Mouse (Mus musculus) liver, embryonic 14.5 days (tissue): ENCODE data around the gene Glmp. TPM values are rescaled to one million over a fixed set of nuclear protein-coding genes. Genes with fewer than 3 reads are reported as not detected.
"Not testable (repeated sequence)": the region's sequence is repeated elsewhere in the genome, so short reads cannot be mapped to it uniquely, and the experiment has no call there.

ENCODE experiments used
- ATAC-seq: fragments of 200-750 bp; cut with Nextera tagmentation; 2 replicates; pipeline ENCODE4 v1.8.0; 2017; ENCODE audit warnings: moderate number of reproducible peaks, mild to moderate bottlenecking, moderate library complexity; ENCODE audit not compliant: insufficient read depth
- DNase-seq, 3 experiments: peaks; one replicate each; pipeline ENCODE4 v3.0.0-alpha.2; 2012 to 2013; ENCODE audit warnings: low read depth in 3 of 3, low spot score in 3 of 3
- H3K27ac ChIP-seq: fragments of 300-500 bp; sonication (generic); 2 replicates; pipeline ENCODE4 v1.5.1; 2014; ENCODE audit warnings: moderate library complexity, mild to moderate bottlenecking, control low read depth, inconsistent platforms
- H3K27me3 ChIP-seq: fragments of 300-500 bp; sonication (generic); 2 replicates; pipeline ENCODE4 v1.6.1; 2014; ENCODE audit warnings: mild to moderate bottlenecking, low read length, moderate library complexity; ENCODE audit not compliant: control insufficient read depth, insufficient read depth
- H3K36me3 ChIP-seq: fragments of 300-500 bp; sonication (generic); replicated peaks from 2 replicates; pipeline ENCODE4 v1.6.1; 2014; ENCODE audit warnings: low read depth; ENCODE audit not compliant: control insufficient read depth, insufficient read depth
- H3K4me1 ChIP-seq, 2 experiments: fragments of 200-500 bp in 1 of 2; fragments of 300-500 bp in 1 of 2; sonication (generic) in 1 of 2; replicated peaks; 2 replicates each; pipeline ENCODE4 v1.6.1; 2012 to 2014; ENCODE audit warnings: antibody characterized with exemption in 1 of 2, inconsistent platforms in 1 of 2, low read length in 1 of 2; ENCODE audit not compliant: control insufficient read depth in 2 of 2, insufficient read depth in 2 of 2
- H3K4me2 ChIP-seq: fragments of 300-500 bp; sonication (generic); 2 replicates; pipeline ENCODE4 v1.6.1; 2014; ENCODE audit warnings: low read depth, mild to moderate bottlenecking, control low read depth, moderate library complexity
- H3K4me3 ChIP-seq, 2 experiments: fragments of 200-500 bp in 1 of 2; fragments of 300-500 bp in 1 of 2; sonication (generic) in 1 of 2; 2 replicates each; pipeline ENCODE4 v1.5.1; 2012 to 2014; ENCODE audit warnings: low read depth in 2 of 2, low read length in 2 of 2, mild to moderate bottlenecking in 2 of 2, control low read depth in 1 of 2, inconsistent platforms in 1 of 2, moderate library complexity in 1 of 2; ENCODE audit not compliant: insufficient read depth in 1 of 2
- H3K9ac ChIP-seq: fragments of 300-500 bp; sonication (generic); replicated peaks from 2 replicates; pipeline ENCODE4 v1.6.1; 2014; ENCODE audit warnings: mild to moderate bottlenecking, control low read depth, moderate library complexity
- H3K9me3 ChIP-seq: fragments of 300-500 bp; sonication (generic); 2 replicates; pipeline ENCODE4 v1.6.1; 2016; ENCODE audit warnings: low read length, mixed read lengths; ENCODE audit not compliant: control insufficient read depth
- CTCF ChIP-seq: IDR thresholded peaks from 2 replicates; pipeline ENCODE4 v1.5.1; 2016; ENCODE audit warnings: antibody characterized with exemption, low read depth, control low read depth
- EP300 ChIP-seq: IDR thresholded peaks from 2 replicates; pipeline ENCODE4 v1.6.1; 2016; ENCODE audit warnings: antibody characterized with exemption, low read depth
- WGBS: fragments of 180-500 bp; shearing (Covaris S2); extraction: QIAGEN DNeasy Blood & Tissue Kit; methylation state at CpG from one replicate; pipeline ENCODE4 v1.1.7; 2014; ENCODE audit not compliant: insufficient replicate concordance; 5-methylcytosine and 5-hydroxymethylcytosine counted together
- polyA plus RNA-seq, 2 experiments: library from polyadenylated mRNA; depleted of rRNA in 1 of 2; stranded (reverse) in 1 of 2; unstranded in 1 of 2; fragments of >200 nt; fragmentation: Nextera tagmentation in 1 of 2; extraction: Ambion mirVana in 1 of 2; gene quantifications; 2 replicates each; pipeline versions ENCODE4 v1.2.1 to v1.2.3; 2012 to 2014

The Glmp gene
- polyA plus RNA-seq, 2 experiments = 31.1 to 51.6 TPM

GRCm38 (mm10) chr3:88363700-88364099 is 38.9 kb downstream of the Glmp start:
- Histone ChIP-seq H3K9me3 (no peaks in the 10 kb centered on the region), H3K27ac (peak overlapping the region; percentile 89), H3K4me1 (peaks cover 32 to 37% of the 10 kb centered on the region in 2 experiments), H3K9ac (peak overlapping the region; percentile 46), H3K27me3 (peaks cover 17% of the 10 kb centered on the region), H3K4me3 (peak overlapping the region in 1 of 2 experiments; percentile 54; a peak in 2 of 4 replicates), H3K4me2 (peak overlapping the region; percentile 73), H3K36me3 (peaks cover 38% of the 10 kb centered on the region)
- ATAC-seq (peak; percentile 92), DNase-seq (peak; percentile 79 to 83 (median 80))
- 27% methylated on average over 4 of the region's 4 CpGs for WGBS
- TF ChIP-seq CTCF (no peak), EP300 (peak; percentile 79)

- Histone ChIP-seq H3K4me2 (peak within 1 kb of the TSS; percentile 73), H3K27ac (peak within 1 kb of the TSS; percentile 89), H3K9ac (peak within 1 kb of the TSS; percentile 52), H3K4me1 (peaks cover 32 to 37% of the 10 kb centered on the region in 2 experiments), H3K9me3 (no peaks in the 10 kb centered on the region), H3K27me3 (peaks cover 17% of the 10 kb centered on the region), H3K4me3 (peak within 1 kb of the TSS; percentile 54 to 58), H3K36me3 (peaks cover 32% of the 10 kb centered on the region)
- no peak for TF ChIP-seq EP300
- no peak for TF ChIP-seq CTCF
- 3% methylated on average over 16 of the region's 16 CpGs for WGBS
- ATAC-seq (peak; percentile 67), DNase-seq (peak; percentile 69 to 76 (median 70))
Measured at GRCm38 (mm10) chr3:88364337-88364736, 39.5 kb downstream of the Glmp start, which contains the start of gene Paqr6. Paqr6 (plus strand) TSS chr3:88364584.

GRCm38 (mm10) chr3:88365705-88366361 is 41.0 kb downstream of the Glmp start:
- WGBS = 32% methylated on average over 34 of the region's 34 CpGs
- Histone ChIP-seq H3K9me3 (peaks cover 3% of the 10 kb centered on the region), H3K27ac (no peak overlapping the region), H3K36me3 (peaks cover 17% of the 10 kb centered on the region), H3K4me2 (peak overlapping the region; percentile 73), H3K27me3 (peaks cover 17% of the 10 kb centered on the region), H3K4me1 (peaks cover 32 to 37% of the 10 kb centered on the region in 2 experiments), H3K9ac (peak overlapping the region; percentile 52), H3K4me3 (peak overlapping the region; percentile 54 to 58; a peak in 3 of 4 replicates)
- TF ChIP-seq CTCF (peak; percentile 51), EP300 (no peak)
- ATAC-seq (no peak), DNase-seq (no peak)

GRCm38 (mm10) chr3:88366830-88367428 is 42.1 kb downstream of the Glmp start:
- not testable (repeated sequence) for ATAC-seq, DNase-seq, H3K9me3 ChIP-seq, H3K36me3 ChIP-seq, H3K4me3 ChIP-seq, H3K9ac ChIP-seq, H3K27ac ChIP-seq
- Histone ChIP-seq H3K4me2 (peak overlapping the region; percentile 53), H3K4me1 (peaks cover 30 to 31% of the 10 kb centered on the region in 2 experiments), H3K27me3 (peaks cover 17% of the 10 kb centered on the region)
- 5% methylated on average over 18 of the region's 22 CpGs for WGBS

GRCm38 (mm10) chr3:88367517-88367916 is 42.7 kb downstream of the Glmp start:
- H3K4me1 ChIP-seq = peaks cover 24 to 25% of the 10 kb centered on the region in 2 experiments

GRCm38 (mm10) chr3:88368511-88368910 is 43.7 kb downstream of the Glmp start:
- H3K9ac ChIP-seq = not testable (repeated sequence)
- H3K4me1 ChIP-seq = peaks cover 14 to 15% of the 10 kb centered on the region in 2 experiments

More at GRCm38 (mm10) chr3:88367517-88367916, 42.7 kb downstream of the Glmp start:
- not testable (repeated sequence) for ATAC-seq, H3K9me3 ChIP-seq, H3K36me3 ChIP-seq, DNase-seq, H3K9ac ChIP-seq, H3K27ac ChIP-seq, H3K4me3 ChIP-seq, H3K4me2 ChIP-seq
- peaks cover 17% of the 10 kb centered on the region for H3K27me3 ChIP-seq
- whole genome bisulfite sequencing = 55% methylated on average over 3 of the region's 7 CpGs

GRCm38 (mm10) chr3:88372643-88373042 is 47.8 kb downstream of the Glmp start, which contains the start of gene Bglap3:
Bglap3 (minus strand) TSS chr3:88372743.
- not testable (repeated sequence) for H3K4me1 ChIP-seq

More at GRCm38 (mm10) chr3:88368511-88368910, 43.7 kb downstream of the Glmp start:
- not testable (repeated sequence) for H3K36me3 ChIP-seq, H3K9me3 ChIP-seq, H3K4me2 ChIP-seq, H3K27ac ChIP-seq, H3K4me3 ChIP-seq, DNase-seq, ATAC-seq
- WGBS = 72% methylated on average over 7 of the region's 7 CpGs
- peaks cover 17% of the 10 kb centered on the region for H3K27me3 ChIP-seq

More at GRCm38 (mm10) chr3:88372643-88373042, 47.8 kb downstream of the Glmp start, which contains the start of gene Bglap3:
- not testable (repeated sequence) for H3K36me3 ChIP-seq, H3K9ac ChIP-seq, H3K4me2 ChIP-seq, DNase-seq, H3K9me3 ChIP-seq, H3K27me3 ChIP-seq, H3K27ac ChIP-seq, H3K4me3 ChIP-seq, ATAC-seq
- 79% methylated on average over 9 of the region's 9 CpGs for WGBS
